Mouse (Mus musculus) yolk sac, embryonic 10.5 days (tissue): ENCODE measurements around the gene Mybpc1.

Experiments used
- DNase-seq: peaks from one replicate; pipeline ENCODE4 v3.0.0-alpha.2; 2017; ENCODE audit warnings: low spot score

Mybpc1 gene

DNA sequence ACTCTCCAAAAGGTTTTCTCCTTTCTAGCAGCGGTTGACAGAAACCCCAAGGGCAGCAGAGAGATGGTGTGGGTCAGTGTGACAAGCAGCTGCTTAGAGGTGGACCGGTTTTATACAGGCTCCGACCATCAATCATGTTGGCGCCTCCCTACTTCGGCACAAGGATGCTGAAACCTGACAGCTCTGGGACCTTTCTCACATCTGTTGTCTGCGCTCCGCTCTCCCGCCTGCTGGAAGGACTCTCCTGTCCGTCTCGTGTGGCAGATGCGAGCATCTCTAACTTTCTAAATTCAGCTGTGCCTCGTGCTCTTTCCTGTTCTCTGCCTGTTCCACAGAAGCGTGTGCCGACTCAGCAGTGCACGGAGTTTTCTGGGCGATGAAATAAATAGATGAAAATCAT lies at the start of gene Mybpc1:
TSS of gene Mybpc1 (minus strand) at position 210 of the 400 bp plus-strand sequence.
- DNase-seq: peak; percentile 3

DNA sequence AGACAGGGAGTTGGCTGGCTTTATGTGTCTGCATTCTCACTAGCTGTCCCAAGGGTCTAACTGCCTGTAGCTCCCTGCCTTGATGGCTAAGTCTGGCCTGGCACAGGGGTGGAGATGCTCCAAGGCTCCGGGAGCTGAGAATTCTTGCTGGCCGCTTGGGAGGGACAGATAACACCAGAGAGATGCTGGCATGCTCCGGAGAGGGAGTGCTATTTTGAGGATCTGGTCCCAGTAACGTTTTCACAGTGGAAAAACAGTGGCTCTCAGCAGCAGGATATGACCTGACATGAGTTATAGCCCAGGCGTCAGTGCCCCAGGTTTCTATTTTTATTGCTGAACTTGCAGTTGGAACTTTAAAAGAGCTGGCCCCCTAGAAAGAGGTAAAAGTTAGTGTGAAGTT lies 40.5 kb upstream of the Mybpc1 start:
- no peak for DNase-seq

GRCm38 (mm10) chr10:88631330-88631953 lies 26.5 kb upstream of the Mybpc1 start:
- DNase-seq: no peak

DNA sequence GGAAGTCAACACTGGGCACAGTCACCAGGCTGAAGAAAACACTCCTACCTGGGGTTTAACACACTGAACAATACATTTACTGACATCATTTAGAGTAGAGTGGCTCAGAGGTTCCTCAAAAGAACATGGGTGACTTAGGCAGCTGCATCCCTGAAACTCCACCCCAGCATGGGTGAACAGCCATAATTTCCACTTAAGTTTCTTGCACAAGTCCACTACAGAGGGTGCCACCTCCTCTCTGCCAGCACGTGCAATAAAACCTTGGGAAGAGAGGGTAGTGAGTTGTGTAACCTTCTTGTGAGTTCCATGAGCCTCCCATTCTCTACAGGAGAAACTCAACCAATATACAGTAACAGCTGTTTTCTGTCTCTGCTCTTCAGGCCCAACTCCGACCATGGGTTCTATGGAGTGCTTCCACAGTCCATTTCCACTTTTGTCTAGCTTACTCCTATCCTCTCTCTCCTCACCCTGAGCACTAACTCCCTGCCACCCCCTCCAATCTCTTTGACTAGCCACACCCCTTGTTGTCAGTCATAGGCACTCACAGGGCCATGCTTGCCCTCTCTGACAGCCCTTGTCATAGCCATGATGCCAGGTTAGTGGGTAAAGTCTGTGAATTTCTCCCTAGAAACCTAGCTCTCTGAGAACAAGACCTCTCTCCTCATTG lies 25.8 kb upstream of the Mybpc1 start:
- DNase-seq: no peak

GRCm38 (mm10) chr10:88627052-88627451 lies 22.1 kb upstream of the Mybpc1 start:
- no peak for DNase-seq

GRCm38 (mm10) chr10:88626176-88626575 lies 21.2 kb upstream of the Mybpc1 start:
- no peak for DNase-seq

GRCm38 (mm10) chr10:88624300-88624699 lies 19.3 kb upstream of the Mybpc1 start:
- DNase-seq: no peak

- no peak for DNase-seq
Observed at GRCm38 (mm10) chr10:88622624-88623023, 17.7 kb upstream of the Mybpc1 start.

- DNase-seq: no peak
Observed at GRCm38 (mm10) chr10:88620809-88621208, 15.9 kb upstream of the Mybpc1 start.

DNA sequence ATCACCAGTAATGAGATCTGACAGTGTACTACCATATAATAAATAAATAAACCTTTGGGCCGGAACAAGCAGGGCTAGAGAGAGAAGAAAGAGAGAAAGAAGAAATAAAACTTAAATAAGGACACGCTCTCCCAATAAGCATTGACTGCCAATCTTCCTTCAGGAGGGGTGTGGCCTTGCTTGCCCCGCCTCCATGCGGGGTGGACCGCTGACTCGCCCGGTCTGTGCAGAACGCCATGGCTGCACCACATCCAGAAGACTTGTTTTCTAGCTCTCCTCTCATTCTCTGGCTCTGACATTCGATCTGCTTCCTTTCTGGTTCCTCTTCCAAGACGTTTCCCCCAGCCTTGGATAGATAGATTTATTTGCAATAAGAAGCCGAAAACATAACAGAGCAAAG lies 8.1 kb upstream of the Mybpc1 start:
- no peak for DNase-seq

GRCm38 (mm10) chr10:88606686-88607085 lies 1.7 kb upstream of the Mybpc1 start:
- DNase-seq: no peak

- DNase-seq: no peak
Observed at GRCm38 (mm10) chr10:88606065-88606464, 1.1 kb upstream of the Mybpc1 start.

GRCm38 (mm10) chr10:88603773-88604172 lies 1.2 kb downstream of the Mybpc1 start:
- DNase-seq: no peak

GRCm38 (mm10) chr10:88603256-88603655 lies 1.7 kb downstream of the Mybpc1 start:
- DNase-seq: no peak

- DNase-seq: no peak
Observed at GRCm38 (mm10) chr10:88600591-88600990, 4.4 kb downstream of the Mybpc1 start.

DNA sequence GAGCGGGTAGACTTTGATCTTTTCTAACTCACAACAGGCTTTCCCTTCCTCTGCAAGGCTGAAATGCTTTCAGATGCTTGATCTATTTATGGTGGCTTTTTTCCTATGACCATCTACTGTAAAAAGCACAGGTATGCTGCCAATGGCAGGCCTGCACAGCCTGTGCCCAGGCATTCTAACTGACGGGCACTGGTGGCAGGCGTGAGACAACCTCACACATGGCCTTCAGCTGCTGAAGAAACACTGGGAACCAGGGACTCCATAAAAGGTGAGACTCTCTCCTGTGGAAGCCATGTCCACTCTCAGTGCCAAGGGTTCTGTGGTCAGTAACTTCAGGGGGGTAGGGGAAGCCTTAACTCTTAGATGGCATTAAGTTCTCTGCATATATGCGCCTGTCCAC lies 12.6 kb downstream of the Mybpc1 start:
- DNase-seq: no peak

GRCm38 (mm10) chr10:88591042-88591441 lies 13.9 kb downstream of the Mybpc1 start:
- no peak for DNase-seq

DNA sequence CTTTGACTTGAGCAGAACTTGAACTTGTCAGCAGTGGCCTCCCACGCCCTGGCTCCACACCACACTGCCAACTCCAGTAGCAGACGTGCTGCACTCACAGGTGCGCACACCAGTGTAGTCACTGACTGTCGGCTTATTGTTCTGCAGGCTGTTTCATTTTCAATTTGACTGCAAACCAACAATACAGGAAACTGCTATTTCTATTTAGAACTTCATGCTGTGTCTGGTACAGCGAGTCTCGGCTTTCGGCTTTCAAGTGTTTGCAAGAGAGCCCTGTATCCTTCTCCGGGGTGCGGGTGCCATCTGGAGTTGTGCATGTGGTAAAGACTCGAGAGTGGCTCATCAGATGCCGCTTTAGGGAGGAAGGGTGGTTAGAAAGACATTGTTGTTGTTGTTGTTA lies 20.5 kb downstream of the Mybpc1 start:
- no peak for DNase-seq

- no peak for DNase-seq
Observed at GRCm38 (mm10) chr10:88580786-88581185, 24.2 kb downstream of the Mybpc1 start.

DNA sequence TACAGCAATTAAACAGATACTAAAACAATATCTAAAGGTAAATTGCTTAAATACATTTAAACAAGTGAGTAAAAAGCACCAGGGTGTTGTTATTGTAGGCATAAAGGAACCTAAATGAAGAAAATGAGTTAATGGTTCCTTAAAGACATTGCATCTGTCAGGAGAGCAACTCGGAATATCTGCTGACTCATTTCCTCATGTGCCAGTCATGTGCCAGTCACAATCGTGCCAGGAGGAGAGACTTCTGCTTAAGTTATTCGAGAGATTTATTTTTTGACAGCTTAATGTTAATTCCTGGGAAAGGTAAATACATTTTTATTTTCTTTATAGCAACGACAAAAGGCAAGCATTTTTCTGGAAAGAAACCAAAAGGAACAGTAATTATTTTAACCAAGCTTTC lies 26.3 kb downstream of the Mybpc1 start:
- DNase-seq: no peak

DNA sequence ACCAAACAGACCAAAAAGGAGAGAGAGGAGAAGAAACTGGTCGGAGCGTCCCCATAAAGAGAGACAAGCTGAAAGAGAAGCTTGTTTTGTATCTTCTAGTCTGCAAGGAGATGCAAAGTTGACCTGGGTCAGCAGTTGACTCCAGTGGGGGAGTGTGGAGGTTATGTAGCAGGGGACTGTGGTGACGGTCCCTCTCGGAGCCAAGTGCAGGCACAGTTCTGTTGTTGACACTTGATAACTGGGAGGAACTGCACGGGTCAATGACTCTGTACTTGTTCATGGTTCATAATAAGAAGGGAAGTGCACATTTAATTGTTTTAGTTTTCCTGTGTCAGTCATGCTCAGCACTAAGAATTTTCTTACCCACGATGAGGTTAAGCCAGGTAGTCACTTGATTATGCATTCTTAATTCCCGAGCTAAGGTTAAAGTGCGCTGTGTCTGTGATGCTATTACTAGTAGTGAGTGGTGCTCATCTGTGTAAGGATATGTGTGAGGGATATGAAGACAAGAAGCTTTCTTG lies 30.8 kb downstream of the Mybpc1 start:
- no peak for DNase-seq

DNA sequence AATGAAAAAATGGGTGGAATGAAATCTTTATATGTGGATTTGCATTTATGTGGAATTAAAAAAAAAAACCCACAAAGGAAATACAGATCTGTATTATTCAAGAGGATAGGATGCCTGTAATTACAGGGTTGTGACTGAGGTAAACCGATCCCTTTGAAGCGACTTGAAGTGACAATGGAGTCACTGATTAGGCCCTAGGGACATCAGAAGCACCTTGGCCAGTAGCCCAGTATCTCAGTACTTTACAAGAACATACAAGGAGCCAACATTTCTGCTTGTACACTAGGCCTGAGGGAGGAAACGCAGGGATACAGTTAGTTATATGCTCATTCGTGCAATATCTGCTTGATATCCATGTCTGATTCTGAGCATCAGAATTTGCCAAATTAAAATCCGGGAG lies 32.8 kb downstream of the Mybpc1 start:
- DNase-seq: no peak

DNA sequence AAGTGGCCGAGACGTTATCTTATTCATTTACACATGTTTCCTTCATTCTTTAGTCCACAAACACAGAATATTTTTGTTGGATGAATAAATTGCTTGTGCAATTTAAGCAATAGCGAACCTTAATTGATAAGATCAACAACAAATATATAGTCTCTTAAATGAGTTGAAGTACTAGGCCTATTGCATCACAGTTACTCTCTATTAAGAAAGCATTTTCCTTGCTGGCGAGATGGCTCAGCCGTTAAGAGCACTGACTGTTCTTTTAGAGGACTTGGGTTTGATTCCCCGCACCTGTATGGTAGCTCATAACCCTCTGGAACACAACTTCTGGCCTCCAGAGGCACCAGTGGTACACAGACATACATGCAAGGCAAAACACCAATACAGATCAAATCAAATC lies 47.9 kb downstream of the Mybpc1 start:
- DNase-seq: no peak

- DNase-seq: no peak
Observed at GRCm38 (mm10) chr10:88552738-88553137, 52.2 kb downstream of the Mybpc1 start.
